Mouse (Mus musculus): ENCODE measurements around the gene Gxylt2. TPM values are rescaled to one million over a fixed set of nuclear protein-coding genes. Genes with fewer than 3 reads are reported as not detected.

Gxylt2 gene
- total and polyA plus RNA-seq, 3 experiments, result 0.03 TPM; not detected in 2

DNA sequence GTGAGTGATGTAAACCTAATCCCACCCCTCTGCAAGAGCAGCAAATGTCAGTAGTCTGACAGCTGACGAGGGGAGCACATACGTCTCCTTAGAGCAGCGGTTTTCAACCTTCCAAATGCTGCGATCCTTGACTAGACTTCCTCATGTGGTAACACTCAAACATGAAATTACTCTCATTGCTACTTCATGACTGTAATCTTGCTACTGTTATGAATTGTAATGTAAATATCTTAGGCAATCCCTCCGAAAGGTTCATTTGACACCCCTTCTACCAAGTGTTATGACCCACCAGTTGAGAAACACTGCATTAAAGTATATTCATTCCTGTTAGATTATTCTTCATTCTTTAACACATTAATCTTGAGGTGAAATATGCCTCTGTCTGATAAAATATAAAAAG is 142.7 kb downstream of the Gxylt2 start:
- Histone ChIP-seq H3K4me1 (ENCODE audit: control insufficient read depth in 1 of 2, insufficient read depth in 2 of 2) (peaks cover 13 to 85% of the 10 kb centered on the region in 2 experiments), H3K4me3 (replicated peaks in 1 of 3; ENCODE audit: low read depth in 2 of 3, low read length in 2 of 3, poor library complexity in 1 of 3) (no peak overlapping the region), H3K79me2 (replicated peaks; ENCODE audit: control insufficient read depth, extremely low read depth, insufficient read depth, poor library complexity, severe bottlenecking) (peaks cover 89% of the 10 kb centered on the region), H3K4me2 (ENCODE audit: insufficient read depth, low read depth, poor library complexity, severe bottlenecking) (no peak overlapping the region), H3K36me3 (replicated peaks in 1 of 2; ENCODE audit: control insufficient read depth in 1 of 2, insufficient read depth in 1 of 2, low read length in 1 of 2) (peaks cover 33 to 76% of the 10 kb centered on the region in 2 experiments), H3K27ac (ENCODE audit: insufficient read depth, low read depth) (no peak overlapping the region), H3K27me3 (replicated peaks) (no peaks in the 10 kb centered on the region), H3K9ac (ENCODE audit: insufficient read depth, low read depth) (no peak overlapping the region), H3K9me3 (replicated peaks; ENCODE audit: low read length) (no peaks in the 10 kb centered on the region)
- no peak for TF ChIP-seq IRF4 (IDR thresholded peaks at IDR 0.05; ENCODE audit: low read depth, low read length)
- TF ChIP-seq ZKSCAN1 (IDR thresholded peaks at IDR 0.05; ENCODE audit: borderline replicate concordance, low read depth, low read length), result no peak
- TF ChIP-seq NELFE (IDR thresholded peaks at IDR 0.05; ENCODE audit: low read depth, low read length), result no peak
- TF ChIP-seq UBTF (IDR thresholded peaks at IDR 0.05; ENCODE audit: low read depth, low read length), result no peak
- TF ChIP-seq ELF1 (IDR thresholded peaks at IDR 0.05; ENCODE audit: low read depth, low read length), result no peak
- TF ChIP-seq USF1 (IDR thresholded peaks at IDR 0.05; ENCODE audit: low read depth, low read length), result no peak
- TF ChIP-seq GABPA (IDR thresholded peaks at IDR 0.05; ENCODE audit: insufficient replicate concordance, low read depth, low read length), result no peak
- TF ChIP-seq CTCF (conservative IDR thresholded peaks at IDR 0.05 in 1 of 2, IDR thresholded peaks at IDR 0.05 in 1 of 2; ENCODE audit: low read depth in 2 of 2, low read length in 2 of 2), result no peak
- no peak for TF ChIP-seq ZC3H11A (IDR thresholded peaks at IDR 0.05; ENCODE audit: low read depth, low read length)
- TF ChIP-seq KAT2A (IDR thresholded peaks at IDR 0.05; ENCODE audit: insufficient replicate concordance, low read length), result no peak
- no peak for TF ChIP-seq PAX5 (IDR thresholded peaks at IDR 0.05; ENCODE audit: low read length)
- TF ChIP-seq POLR2AphosphoS2 (IDR thresholded peaks at IDR 0.05; ENCODE audit: low read depth, low read length), result no peak
- TF ChIP-seq NRF1 (IDR thresholded peaks at IDR 0.05; ENCODE audit: low read depth, low read length), result no peak
- no peak for TF ChIP-seq RAD21 (IDR thresholded peaks at IDR 0.05; ENCODE audit: low read depth, low read length)
- TF ChIP-seq CHD1 (IDR thresholded peaks at IDR 0.05; ENCODE audit: low read depth, low read length), result no peak
- TF ChIP-seq POLR2A (IDR thresholded peaks at IDR 0.05; ENCODE audit: low read depth, low read length), result no peak
- no peak for TF ChIP-seq ZMIZ1 (IDR thresholded peaks at IDR 0.05; ENCODE audit: low read depth, low read length)
- TF ChIP-seq MEF2A (IDR thresholded peaks at IDR 0.05; ENCODE audit: borderline replicate concordance, low read depth, low read length), result no peak
- in situ Hi-C loops (cut with MboI; ENCODE audit: low pct_ligation_motif_present, low pct_unique_long_range_greater_than_20kb, low sequenced_read_pairs), result no loop called here
- DNase-seq (ENCODE audit: extremely low read depth), result no peak
- dilution Hi-C loops (cut with MboI; ENCODE audit: extremely low pct_ligation_motif_present, extremely low pct_unique_long_range_greater_than_20kb, low sequenced_read_pairs), result no loop called here

DNA sequence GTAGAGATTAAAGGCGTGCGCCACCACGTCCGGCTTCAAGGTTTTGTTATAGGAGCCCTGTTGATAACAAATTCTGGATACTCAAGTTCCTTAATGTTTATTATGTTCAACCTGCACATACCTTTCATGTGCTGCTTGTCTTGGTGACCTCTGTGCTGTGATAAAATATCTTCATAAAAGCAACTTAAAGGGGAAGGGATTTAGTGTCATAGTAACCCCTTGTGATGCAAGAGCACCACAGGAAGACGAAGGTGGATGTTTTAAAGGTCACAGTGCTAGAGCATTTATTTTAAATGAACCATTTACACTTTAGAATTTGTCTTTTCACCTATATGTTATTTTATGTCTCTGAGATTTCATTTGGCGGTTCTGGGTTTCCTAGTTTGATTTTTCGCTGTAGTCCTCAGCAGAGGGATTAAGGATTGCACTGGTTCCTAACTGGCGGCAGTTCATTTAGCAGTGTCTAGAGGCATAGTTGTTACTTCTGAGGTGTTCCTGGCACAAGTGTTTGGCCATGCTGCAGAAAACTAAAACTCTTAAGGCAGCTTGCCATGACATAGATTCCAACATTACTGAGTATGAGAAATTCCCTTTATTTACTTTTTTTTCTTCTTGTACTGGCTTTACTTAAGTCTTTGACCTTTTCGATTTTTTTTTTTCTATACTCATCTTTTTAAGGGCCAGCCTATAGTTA is 144.3 kb downstream of the Gxylt2 start:
- DNase-seq (ENCODE audit: extremely low read depth), result no peak
- H3K36me3 ChIP-seq (replicated peaks in 1 of 2; ENCODE audit: control insufficient read depth in 1 of 2, insufficient read depth in 1 of 2, low read length in 1 of 2), result peaks cover 23 to 69% of the 10 kb centered on the region in 2 experiments
- dilution Hi-C loops (cut with MboI; ENCODE audit: extremely low pct_ligation_motif_present, extremely low pct_unique_long_range_greater_than_20kb, low sequenced_read_pairs), result no loop called here

More for the DNA sequence above, 144.3 kb downstream of the Gxylt2 start:
- no peak for TF ChIP-seq ZC3H11A (IDR thresholded peaks at IDR 0.05; ENCODE audit: low read depth, low read length)
- TF ChIP-seq TCF12 (IDR thresholded peaks at IDR 0.05; ENCODE audit: low read depth, low read length), result no peak
- TF ChIP-seq IRF4 (IDR thresholded peaks at IDR 0.05; ENCODE audit: low read depth, low read length), result no peak
- TF ChIP-seq MYC (IDR thresholded peaks at IDR 0.05; ENCODE audit: low read depth, low read length), result no peak
- TF ChIP-seq CHD2 (IDR thresholded peaks at IDR 0.05; ENCODE audit: low read length), result no peak
- TF ChIP-seq MEF2A (IDR thresholded peaks at IDR 0.05; ENCODE audit: borderline replicate concordance, low read depth, low read length), result no peak
- TF ChIP-seq RAD21 (IDR thresholded peaks at IDR 0.05; ENCODE audit: low read depth, low read length), result no peak
- no peak for TF ChIP-seq PAX5 (IDR thresholded peaks at IDR 0.05; ENCODE audit: low read length)
- no peak for TF ChIP-seq SMC3 (IDR thresholded peaks at IDR 0.05; ENCODE audit: low read depth, low read length)
- no peak for TF ChIP-seq ZNF384 (IDR thresholded peaks at IDR 0.05; ENCODE audit: low read depth, low read length)
- no peak for TF ChIP-seq ELF1 (IDR thresholded peaks at IDR 0.05; ENCODE audit: low read depth, low read length)
- no peak for TF ChIP-seq USF1 (IDR thresholded peaks at IDR 0.05; ENCODE audit: low read depth, low read length)
- in situ Hi-C loops (cut with MboI; ENCODE audit: low pct_ligation_motif_present, low pct_unique_long_range_greater_than_20kb, low sequenced_read_pairs), result no loop called here
- H3K4me2 ChIP-seq (ENCODE audit: insufficient read depth, low read depth, poor library complexity, severe bottlenecking), result no peak overlapping the region
- peaks cover 13 to 78% of the 10 kb centered on the region in 2 experiments for H3K4me1 ChIP-seq (ENCODE audit: control insufficient read depth in 1 of 2, insufficient read depth in 2 of 2)
- H3K9ac ChIP-seq (ENCODE audit: insufficient read depth, low read depth), result no peak overlapping the region
- H3K27me3 ChIP-seq (replicated peaks), result no peaks in the 10 kb centered on the region
- H3K79me2 ChIP-seq (replicated peaks; ENCODE audit: control insufficient read depth, extremely low read depth, insufficient read depth, poor library complexity, severe bottlenecking), result peaks cover 84% of the 10 kb centered on the region
- H3K4me3 ChIP-seq (replicated peaks in 1 of 3; ENCODE audit: low read depth in 2 of 3, low read length in 2 of 3, poor library complexity in 1 of 3), result no peak overlapping the region
- H3K27ac ChIP-seq (ENCODE audit: insufficient read depth, low read depth), result no peak overlapping the region
- H3K9me3 ChIP-seq (replicated peaks; ENCODE audit: low read length), result no peaks in the 10 kb centered on the region

All from CH12.LX (cell line).